Mouse (Mus musculus): ENCODE data around the gene Gstp1. TPM values are rescaled to one million over a fixed set of nuclear protein-coding genes. Genes with fewer than 3 reads are reported as not detected.

The Gstp1 gene
- polyA plus RNA-seq, 1 experiment from 2014 or later, result 483 TPM

DNA sequence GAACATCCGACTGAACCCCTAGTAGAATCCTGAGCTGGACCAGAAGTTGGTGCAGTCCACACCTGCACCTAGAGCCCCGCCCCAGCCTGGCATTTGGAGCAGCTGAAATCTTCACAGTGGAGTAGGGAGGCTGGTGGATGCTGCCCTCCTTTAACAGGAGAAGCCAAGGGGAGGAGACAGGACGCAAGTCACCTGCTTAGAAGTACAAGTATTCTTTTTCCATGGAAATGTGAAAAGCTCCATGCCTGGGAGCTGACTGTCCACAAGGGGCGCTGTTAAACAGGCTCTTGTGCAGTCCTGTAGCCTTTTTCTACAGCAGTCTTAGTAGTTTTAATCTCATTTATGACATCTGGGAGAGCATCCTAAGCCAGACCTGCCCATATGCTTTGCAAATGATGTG lies 49.0 kb downstream of the Gstp1 start:
- Histone ChIP-seq H3K4me1 (ENCODE audit: control insufficient read depth, insufficient read depth, low read length) (peaks cover 10% of the 10 kb centered on the region; the same call in 1 of the 2 replicates), H3K4me3 (ENCODE audit: low read depth, low read length) (no peak overlapping the region), H3K27ac (replicated peaks; ENCODE audit: low read depth, low read length) (no peak overlapping the region), H3K27me3 (replicated peaks; ENCODE audit: control insufficient read depth, insufficient read depth, low read length) (no peaks in the 10 kb centered on the region), H3K9ac (ENCODE audit: low read depth, low read length) (no peak overlapping the region), H3K9me3 (ENCODE audit: control insufficient read depth, low read length) (no peaks in the 10 kb centered on the region), H3K4me2 (ENCODE audit: low read depth, low read length) (no peak overlapping the region), H3K36me3 (ENCODE audit: control insufficient read depth, insufficient read depth, low read length) (no peaks in the 10 kb centered on the region)
- DNase-seq (ENCODE audit: low spot score) (no peak), ATAC-seq (ENCODE audit: low read depth) (no peak)
- WGBS, result 90% methylated on average over 4 of the region's 4 CpGs

DNA sequence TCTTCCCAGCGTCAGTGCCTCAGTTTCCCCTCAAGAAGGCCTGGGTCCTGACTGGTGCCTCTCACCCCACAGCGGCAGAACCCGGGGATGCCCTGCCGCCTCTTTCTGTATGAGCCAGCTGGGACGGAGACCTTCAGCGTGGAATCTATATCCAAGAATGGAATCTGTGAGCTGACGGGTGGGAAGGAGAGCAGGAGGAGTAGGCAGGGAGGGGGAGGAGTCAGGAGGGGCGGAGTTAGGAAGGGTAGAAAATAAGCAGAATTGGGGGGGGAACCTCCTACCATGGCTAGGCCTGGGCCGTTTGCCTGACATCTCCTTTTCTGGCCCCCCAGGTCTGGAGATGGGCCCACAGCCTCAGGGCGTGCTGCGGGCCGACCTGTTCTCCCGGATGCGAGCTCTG lies 49.7 kb downstream of the Gstp1 start:
- Histone ChIP-seq H3K4me3 (ENCODE audit: low read depth, low read length) (no peak overlapping the region), H3K27me3 (replicated peaks; ENCODE audit: control insufficient read depth, insufficient read depth, low read length) (no peaks in the 10 kb centered on the region), H3K4me2 (ENCODE audit: low read depth, low read length) (no peak overlapping the region), H3K27ac (replicated peaks; ENCODE audit: low read depth, low read length) (no peak overlapping the region), H3K9me3 (ENCODE audit: control insufficient read depth, low read length) (no peaks in the 10 kb centered on the region), H3K9ac (ENCODE audit: low read depth, low read length) (no peak overlapping the region), H3K4me1 (ENCODE audit: control insufficient read depth, insufficient read depth, low read length) (peaks cover 15% of the 10 kb centered on the region; the same call in 1 of the 2 replicates), H3K36me3 (ENCODE audit: control insufficient read depth, insufficient read depth, low read length) (no peaks in the 10 kb centered on the region)
- WGBS, result 87% methylated on average over 14 of the region's 14 CpGs
- DNase-seq (ENCODE audit: low spot score) (no peak), ATAC-seq (ENCODE audit: low read depth) (no peak)

DNA sequence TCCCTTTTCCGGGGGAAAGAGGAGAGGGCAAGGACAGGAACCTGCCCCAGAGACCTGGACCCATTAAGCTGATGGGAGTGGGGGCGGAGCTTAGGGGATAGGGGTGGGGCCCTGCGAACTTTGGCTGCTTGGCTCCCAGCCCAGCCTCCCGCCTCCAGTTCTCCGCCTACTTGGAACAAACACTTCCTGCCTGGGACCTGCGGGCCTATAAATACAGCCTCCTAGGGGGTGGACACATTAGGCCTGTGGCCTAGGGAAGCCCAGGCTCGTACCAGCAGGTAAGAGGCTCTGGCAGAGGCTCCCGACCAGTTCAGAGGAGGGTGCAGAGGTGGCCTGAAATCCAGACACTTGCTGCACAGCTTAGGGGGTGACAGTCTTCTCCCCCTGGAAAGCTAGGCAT lies 51.5 kb downstream of the Gstp1 start, which contains the start of gene Acy3:
Acy3 (plus strand) TSS at position 237 of the 400 bp plus-strand sequence.
- Histone ChIP-seq H3K9me3 (ENCODE audit: control insufficient read depth, low read length) (no peaks in the 10 kb centered on the region), H3K4me2 (ENCODE audit: low read depth, low read length) (peak within 1 kb of the TSS; percentile 27; the same call in 1 of the 2 replicates), H3K27me3 (replicated peaks; ENCODE audit: control insufficient read depth, insufficient read depth, low read length) (no peaks in the 10 kb centered on the region), H3K4me3 (ENCODE audit: low read depth, low read length) (no peak within 1 kb of the TSS), H3K4me1 (ENCODE audit: control insufficient read depth, insufficient read depth, low read length) (peaks cover 15% of the 10 kb centered on the region; the same call in 1 of the 2 replicates), H3K36me3 (ENCODE audit: control insufficient read depth, insufficient read depth, low read length) (no peaks in the 10 kb centered on the region), H3K9ac (ENCODE audit: low read depth, low read length) (no peak within 1 kb of the TSS), H3K27ac (replicated peaks; ENCODE audit: low read depth, low read length) (peak within 1 kb of the TSS; percentile 28)
- ATAC-seq (ENCODE audit: low read depth) (peak; percentile 52), DNase-seq (ENCODE audit: low spot score) (peak; percentile 81)
- 18% methylated on average over 8 of the region's 8 CpGs for WGBS

Other genes with a start within 250 kb of the Gstp1 start
- 31.3 and 32.9 TPM in 2 replicates for gene Chka, start 186.2 kb downstream of the Gstp1 start, polyA plus RNA-seq (2014; fragmentation: Nextera tagmentation; extraction: Ambion mirVana)
- gene Tcirg1, start 130.9 kb downstream of the Gstp1 start, polyA plus RNA-seq (2014; fragmentation: Nextera tagmentation; extraction: Ambion mirVana), result 33.6 and 36.5 TPM in 2 replicates
- 297 and 302 TPM in 2 replicates for gene Ndufs8, start 125.2 kb downstream of the Gstp1 start, polyA plus RNA-seq (2014; fragmentation: Nextera tagmentation; extraction: Ambion mirVana)
- gene Aldh3b1, start 108.2 kb downstream of the Gstp1 start, polyA plus RNA-seq (2014; fragmentation: Nextera tagmentation; extraction: Ambion mirVana), result 4.6 and 4.8 TPM in 2 replicates
- gene Unc93b1, start 102.8 kb downstream of the Gstp1 start, polyA plus RNA-seq (2014; fragmentation: Nextera tagmentation; extraction: Ambion mirVana), result 21.3 and 24.5 TPM in 2 replicates
- gene Aldh3b3, start 79.3 kb downstream of the Gstp1 start, polyA plus RNA-seq (2014; fragmentation: Nextera tagmentation; extraction: Ambion mirVana), result 0.18 and 0.24 TPM in 2 replicates
- gene Aldh3b2, start 65.7 kb downstream of the Gstp1 start, polyA plus RNA-seq (2014; fragmentation: Nextera tagmentation; extraction: Ambion mirVana), result 9.2 and 11.8 TPM in 2 replicates
- gene Acy3, start 51.4 kb downstream of the Gstp1 start, polyA plus RNA-seq (2014; fragmentation: Nextera tagmentation; extraction: Ambion mirVana), result 8.2 and 8.5 TPM in 2 replicates
- gene Tbx10, start 45.2 kb downstream of the Gstp1 start, polyA plus RNA-seq (2014; fragmentation: Nextera tagmentation; extraction: Ambion mirVana), result 0.10 TPM in 1 of 2 replicates, not detected in the other
- gene Nudt8, start 37.4 kb downstream of the Gstp1 start, polyA plus RNA-seq (2014; fragmentation: Nextera tagmentation; extraction: Ambion mirVana), result 25.8 and 29.5 TPM in 2 replicates
- gene Gm49405, start 37.4 kb downstream of the Gstp1 start, polyA plus RNA-seq (2014; fragmentation: Nextera tagmentation; extraction: Ambion mirVana), result 1.4 and 1.6 TPM in 2 replicates
- 2.5 and 3.4 TPM in 2 replicates for gene Doc2g, start 34.7 kb downstream of the Gstp1 start, polyA plus RNA-seq (2014; fragmentation: Nextera tagmentation; extraction: Ambion mirVana)
- gene Ndufv1, start 25.2 kb downstream of the Gstp1 start, polyA plus RNA-seq (2014; fragmentation: Nextera tagmentation; extraction: Ambion mirVana), result 188 and 199 TPM in 2 replicates
- gene Gstp2, start 8.0 kb upstream of the Gstp1 start, polyA plus RNA-seq (2014; fragmentation: Nextera tagmentation; extraction: Ambion mirVana), result 1.2 and 4.5 TPM in 2 replicates
- 0.35 TPM in 1 of 2 replicates, not detected in the other for gene Gstp3, start 21.6 kb upstream of the Gstp1 start, polyA plus RNA-seq (2014; fragmentation: Nextera tagmentation; extraction: Ambion mirVana)
- gene Cabp2, start 43.6 kb upstream of the Gstp1 start, polyA plus RNA-seq (2014; fragmentation: Nextera tagmentation; extraction: Ambion mirVana), result not detected in 2 replicates
- gene Cdk2ap2, start 59.2 kb upstream of the Gstp1 start, polyA plus RNA-seq (2014; fragmentation: Nextera tagmentation; extraction: Ambion mirVana), result 66.1 and 68.6 TPM in 2 replicates
- gene Pitpnm1, start 62.0 kb upstream of the Gstp1 start, polyA plus RNA-seq (2014; fragmentation: Nextera tagmentation; extraction: Ambion mirVana), result 5.6 and 6.6 TPM in 2 replicates
- gene Aip, start 87.9 kb upstream of the Gstp1 start, polyA plus RNA-seq (2014; fragmentation: Nextera tagmentation; extraction: Ambion mirVana), result 81.9 and 88.6 TPM in 2 replicates
- gene Gpr152, start 101.8 kb upstream of the Gstp1 start, polyA plus RNA-seq (2014; fragmentation: Nextera tagmentation; extraction: Ambion mirVana), result 0.08 TPM in 1 of 2 replicates, not detected in the other
- gene Cabp4, start 106.0 kb upstream of the Gstp1 start, polyA plus RNA-seq (2014; fragmentation: Nextera tagmentation; extraction: Ambion mirVana), result 0.12 TPM in 1 of 2 replicates, not detected in the other
- gene Coro1b, start 110.6 kb upstream of the Gstp1 start, polyA plus RNA-seq (2014; fragmentation: Nextera tagmentation; extraction: Ambion mirVana), result 139 and 162 TPM in 2 replicates
- 5.1 and 6.7 TPM in 2 replicates for gene Ptprcap, start 115.6 kb upstream of the Gstp1 start, polyA plus RNA-seq (2014; fragmentation: Nextera tagmentation; extraction: Ambion mirVana)
- gene Rps6kb2, start 125.4 kb upstream of the Gstp1 start, polyA plus RNA-seq (2014; fragmentation: Nextera tagmentation; extraction: Ambion mirVana), result 34.1 and 43.2 TPM in 2 replicates
- gene Carns1, start 137.5 kb upstream of the Gstp1 start, polyA plus RNA-seq (2014; fragmentation: Nextera tagmentation; extraction: Ambion mirVana), result 4.3 and 5.3 TPM in 2 replicates
- 3.6 and 3.8 TPM in 2 replicates for gene Tbc1d10c, start 153.3 kb upstream of the Gstp1 start, polyA plus RNA-seq (2014; fragmentation: Nextera tagmentation; extraction: Ambion mirVana)
- 744 and 800 TPM in 2 replicates for gene Ppp1ca, start 154.1 kb upstream of the Gstp1 start, polyA plus RNA-seq (2014; fragmentation: Nextera tagmentation; extraction: Ambion mirVana)
- gene Rad9a, start 163.7 kb upstream of the Gstp1 start, polyA plus RNA-seq (2014; fragmentation: Nextera tagmentation; extraction: Ambion mirVana), result 28.9 and 32.4 TPM in 2 replicates
- gene Clcf1, start 176.3 kb upstream of the Gstp1 start, polyA plus RNA-seq (2014; fragmentation: Nextera tagmentation; extraction: Ambion mirVana), result 6.0 and 6.3 TPM in 2 replicates
- gene AC109138.7, start 176.4 kb upstream of the Gstp1 start, polyA plus RNA-seq (2014; fragmentation: Nextera tagmentation; extraction: Ambion mirVana), result not detected in 2 replicates
- gene Pold4, start 193.9 kb upstream of the Gstp1 start, polyA plus RNA-seq (2014; fragmentation: Nextera tagmentation; extraction: Ambion mirVana), result 28.1 and 31.3 TPM in 2 replicates
- 16.3 and 16.6 TPM in 2 replicates for gene Ssh3, start 231.2 kb upstream of the Gstp1 start, polyA plus RNA-seq (2014; fragmentation: Nextera tagmentation; extraction: Ambion mirVana)
- gene Ankrd13d, start 245.2 kb upstream of the Gstp1 start, polyA plus RNA-seq (2014; fragmentation: Nextera tagmentation; extraction: Ambion mirVana), result 7.6 and 9.0 TPM in 2 replicates

Measured in embryonic facial prominence, embryonic 14.5 days (tissue).